Mouse (Mus musculus): ENCODE data around the gene Sipa1l3.

The Sipa1l3 gene

DNA sequence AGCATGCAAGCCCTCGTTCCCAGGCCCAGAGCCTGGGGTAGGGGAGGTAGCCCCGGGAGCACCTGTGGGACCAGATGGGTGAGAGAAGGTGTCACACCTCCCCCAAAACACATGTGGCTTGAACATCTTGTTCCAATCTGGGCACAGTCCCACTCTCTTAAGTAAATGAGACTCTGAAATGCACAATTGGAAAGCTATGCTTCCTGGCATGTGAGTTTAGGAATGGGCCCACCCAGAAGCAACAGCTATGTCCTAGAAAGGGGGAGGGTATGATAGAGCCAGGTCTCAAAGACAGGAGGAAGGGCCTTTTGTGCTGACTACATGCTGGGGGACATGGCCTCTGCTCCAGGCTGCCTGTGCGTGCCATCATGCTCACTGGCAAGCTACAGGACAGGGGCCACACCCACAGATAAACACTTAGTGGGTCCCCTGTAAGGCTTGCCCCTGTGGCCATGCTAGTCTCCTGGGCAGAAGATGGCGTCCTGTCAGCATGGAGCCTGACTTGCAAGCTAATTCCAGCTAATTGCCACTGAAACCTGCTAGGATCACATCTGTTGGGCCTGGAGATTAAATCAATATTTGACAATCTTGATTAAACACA lies 107.1 kb downstream of the Sipa1l3 start:
- DNase-seq (ENCODE audit: low spot score): no peak

DNA sequence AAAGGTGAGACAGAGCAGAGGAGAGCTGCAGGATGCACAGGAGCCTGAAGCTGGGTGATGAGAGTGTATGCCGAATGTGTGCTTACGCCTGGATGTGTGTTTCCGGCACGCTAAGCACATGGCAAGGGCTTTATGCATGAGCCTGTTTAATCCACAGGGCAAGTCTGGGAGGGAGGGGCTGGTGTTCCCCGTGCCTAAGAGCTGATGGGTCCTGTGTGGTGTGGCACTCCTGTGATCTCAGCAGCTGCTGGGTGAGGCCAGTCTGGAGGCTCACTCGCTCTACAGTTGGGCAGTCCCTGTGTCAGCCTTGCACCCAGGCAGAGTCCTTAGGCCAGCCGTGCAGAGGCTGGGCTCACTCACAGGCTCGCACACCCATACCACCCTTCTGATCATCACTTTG lies 108.0 kb downstream of the Sipa1l3 start:
- no peak for DNase-seq (ENCODE audit: low spot score)

DNA sequence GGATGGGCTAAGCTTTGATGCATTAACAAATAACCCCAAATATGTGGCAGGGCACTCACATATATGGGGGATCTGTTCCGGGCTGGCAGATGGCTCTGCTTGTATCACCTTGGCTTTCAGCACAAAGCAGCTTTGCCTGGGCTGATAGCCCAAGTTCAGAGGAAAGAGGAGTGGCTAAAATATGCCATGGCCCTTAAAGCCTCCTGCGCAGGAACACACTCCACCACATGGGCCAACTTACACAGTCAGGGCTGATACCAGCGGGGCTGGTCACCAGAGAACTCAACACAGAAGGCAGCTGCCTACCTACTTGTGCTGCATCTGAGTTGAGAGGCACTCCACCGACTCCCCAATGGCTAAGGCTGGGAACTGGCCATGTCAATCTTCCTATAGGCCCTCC lies 111.6 kb downstream of the Sipa1l3 start:
- DNase-seq (ENCODE audit: low spot score): no peak

DNA sequence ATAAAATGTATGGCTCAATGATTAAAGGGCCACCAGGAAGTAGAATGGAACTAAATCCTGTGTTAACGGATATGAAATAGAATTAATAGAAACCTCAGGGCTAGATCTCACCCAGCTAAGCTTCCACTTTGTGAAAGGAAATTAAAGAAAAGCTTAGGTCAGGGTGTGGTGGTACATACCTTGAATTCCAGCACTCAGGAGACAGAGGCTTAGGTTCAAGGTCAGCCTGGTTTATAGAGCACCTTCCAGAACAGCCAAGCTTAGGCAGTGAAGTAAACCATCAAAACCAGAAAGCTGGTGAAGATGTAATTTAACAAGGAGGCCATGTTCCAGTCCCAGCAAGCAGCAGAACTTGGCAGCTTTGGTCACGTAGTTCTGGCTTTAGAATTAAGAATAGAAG lies 114.3 kb downstream of the Sipa1l3 start:
- DNase-seq (ENCODE audit: low spot score): no peak

DNA sequence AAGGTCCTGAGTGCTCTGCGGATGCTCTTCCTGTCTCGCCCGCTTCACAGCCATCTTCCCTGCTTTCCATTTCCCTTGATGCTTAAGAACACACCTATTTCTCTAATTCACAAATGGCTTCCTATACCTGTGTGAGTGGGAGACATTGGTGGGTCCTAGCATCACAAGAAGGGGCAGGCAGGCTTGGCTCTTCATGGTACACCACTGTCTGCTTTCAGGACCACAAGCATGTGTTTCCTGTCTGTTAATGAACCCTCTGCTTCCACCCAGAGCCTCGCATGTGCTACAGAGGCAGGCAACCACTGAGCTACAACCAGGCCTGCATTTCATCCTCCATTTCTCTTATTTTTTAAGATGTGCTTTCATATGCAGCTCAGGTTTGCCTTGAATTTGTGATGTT lies 116.4 kb downstream of the Sipa1l3 start:
- DNase-seq (ENCODE audit: low spot score): no peak

DNA sequence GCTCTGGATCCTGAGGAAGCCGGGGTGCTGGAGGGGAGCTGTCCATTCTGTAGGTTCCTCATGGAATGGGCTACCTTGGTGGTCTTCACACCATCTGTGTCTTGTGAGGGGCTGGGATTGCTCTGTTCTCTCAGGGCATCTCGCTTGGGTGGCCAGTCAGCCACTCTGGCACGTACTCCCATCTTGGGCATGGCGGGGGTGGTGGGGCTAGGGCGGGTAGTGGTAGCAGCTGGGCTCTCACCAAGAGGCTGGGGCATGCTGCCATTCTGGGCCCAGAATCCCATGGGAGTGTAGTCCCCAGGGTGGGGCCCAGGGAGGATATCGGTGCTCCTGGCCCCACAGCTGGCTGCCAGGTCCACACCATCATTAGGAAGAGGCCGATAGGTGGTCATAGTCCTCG lies 118.0 kb downstream of the Sipa1l3 start:
- DNase-seq (ENCODE audit: low spot score): no peak

DNA sequence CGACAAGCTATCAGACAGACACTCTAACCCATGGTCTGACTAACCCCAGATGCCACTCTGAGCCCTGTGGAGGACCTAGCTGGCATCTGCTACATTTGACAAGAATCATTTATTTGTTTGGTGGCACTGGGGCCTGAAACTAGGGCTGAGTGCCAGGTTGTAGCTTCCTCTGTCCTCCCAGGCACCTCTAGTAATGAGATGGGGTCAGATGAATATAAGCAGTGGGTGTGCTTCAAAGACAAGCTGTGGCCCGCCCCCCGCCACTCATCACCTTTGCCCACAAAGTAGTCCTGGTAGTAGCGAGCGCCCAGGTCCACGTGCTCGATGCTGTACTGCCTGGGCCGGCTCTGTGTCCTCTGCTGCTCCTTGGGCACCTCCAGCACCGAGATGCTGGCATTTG lies 119.4 kb downstream of the Sipa1l3 start:
- no peak for DNase-seq (ENCODE audit: low spot score)

DNA sequence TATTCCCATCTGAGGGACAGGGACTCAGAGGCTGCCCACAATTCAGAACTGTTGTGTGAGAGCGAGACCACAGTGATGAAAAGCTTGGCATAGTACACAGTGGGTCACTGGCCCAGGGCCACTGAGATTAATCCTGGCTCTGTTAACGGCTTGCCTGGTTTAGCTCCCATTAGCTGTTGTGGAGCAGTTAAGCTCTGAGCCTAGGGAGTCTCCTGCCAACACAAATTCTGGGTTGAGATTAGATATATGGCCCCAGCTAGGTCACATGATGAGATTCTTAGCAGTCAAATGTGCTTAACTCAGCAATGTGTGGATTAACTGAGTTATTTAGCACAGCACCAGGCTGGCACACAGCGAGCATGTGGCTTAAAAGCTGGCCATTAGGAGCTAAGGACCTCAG lies 121.0 kb downstream of the Sipa1l3 start:
- no peak for DNase-seq (ENCODE audit: low spot score)

DNA sequence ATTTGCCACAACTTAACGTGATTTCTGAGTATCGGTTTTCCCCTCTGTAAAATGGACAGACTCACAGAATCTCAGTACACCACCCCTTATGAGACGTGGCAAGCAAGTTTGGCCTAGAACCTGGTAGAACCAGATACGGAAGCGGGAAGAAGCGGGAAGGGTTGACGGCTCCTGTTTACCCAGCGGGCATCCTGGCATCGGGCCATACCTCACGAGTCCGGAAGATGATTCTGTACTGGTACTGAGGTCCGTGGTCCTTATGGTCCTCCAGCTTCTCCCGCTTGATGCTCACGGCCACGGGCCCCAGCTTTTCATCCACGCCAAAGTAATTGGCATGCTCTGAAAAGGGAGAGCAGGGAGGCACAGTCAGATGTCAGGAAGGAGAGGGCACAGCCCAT lies 121.5 kb downstream of the Sipa1l3 start:
- no peak for DNase-seq (ENCODE audit: low spot score)

DNA sequence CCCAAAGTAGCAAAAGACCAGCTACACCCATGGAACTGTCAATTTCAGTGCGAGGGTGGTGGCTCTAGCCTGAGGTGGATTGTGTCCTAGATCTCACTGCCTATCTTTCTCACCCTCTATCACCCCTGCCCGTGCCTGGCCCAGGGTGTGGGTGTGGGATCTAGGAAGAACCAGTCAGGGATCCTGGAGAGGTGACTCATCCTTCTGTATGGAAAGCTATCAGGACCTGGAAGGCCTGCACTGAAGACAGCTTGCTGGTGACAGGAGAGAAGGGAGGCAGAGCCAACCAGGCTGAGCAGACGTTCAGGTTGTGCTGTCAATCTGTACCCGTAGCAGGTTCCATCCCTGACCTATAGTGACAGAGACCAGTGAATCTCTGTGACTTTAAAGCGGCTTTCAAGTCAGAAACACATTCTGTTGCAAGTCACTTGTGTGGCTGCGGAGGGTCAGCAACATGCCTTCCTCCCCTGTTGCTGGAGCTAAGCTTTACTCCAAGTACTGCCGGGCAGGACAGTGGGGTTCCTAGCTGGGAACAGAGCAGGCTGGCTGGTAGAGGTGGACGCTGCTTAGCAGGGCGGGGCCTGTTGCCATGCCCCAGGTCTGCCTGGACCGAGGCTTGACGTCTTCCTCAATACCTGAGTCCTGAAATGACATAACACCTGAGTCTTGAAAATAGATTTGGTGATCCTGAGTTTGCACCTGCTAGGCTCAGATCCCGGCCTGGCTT lies 122.1 kb downstream of the Sipa1l3 start:
- DNase-seq (ENCODE audit: low spot score): no peak

DNA sequence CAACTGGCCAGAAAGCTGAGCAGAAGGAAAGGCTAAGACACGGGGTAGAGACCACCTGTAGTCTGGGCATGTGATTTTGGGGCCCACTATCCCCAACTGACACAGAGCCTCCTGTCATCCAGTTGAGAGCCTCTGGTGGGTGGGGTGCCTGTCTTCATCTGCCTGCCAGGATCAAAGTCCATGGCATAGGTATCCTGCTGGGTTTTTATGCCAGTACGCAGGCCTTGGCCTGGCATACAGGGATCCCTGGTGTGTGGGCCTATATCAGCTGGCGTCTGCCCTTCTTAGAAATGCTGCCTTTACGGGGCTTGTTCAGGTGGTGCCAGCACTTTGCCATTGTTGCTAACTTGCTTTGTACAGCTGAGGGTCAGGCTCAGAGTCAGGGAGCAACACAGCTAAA lies 123.3 kb downstream of the Sipa1l3 start:
- DNase-seq (ENCODE audit: low spot score): no peak

DNA sequence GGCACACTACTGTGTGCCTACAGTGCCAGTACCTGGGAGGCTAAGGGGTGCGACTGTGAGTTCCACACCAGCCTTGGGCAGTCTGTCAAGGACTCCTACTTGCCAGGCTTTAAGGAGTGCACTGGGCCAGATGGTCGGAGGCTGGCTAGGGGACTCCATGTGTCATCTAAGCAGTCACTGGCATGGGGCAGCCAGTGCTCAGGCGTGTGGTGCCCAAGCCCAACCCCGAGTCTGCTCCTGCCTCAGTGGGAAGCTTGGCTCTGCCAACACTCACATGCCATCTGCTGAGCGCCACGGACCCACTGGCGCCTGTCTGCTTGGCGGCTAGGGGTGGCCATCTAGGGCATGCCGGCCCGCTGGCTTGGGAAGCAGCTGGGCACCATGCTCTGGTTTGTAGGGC lies 125.1 kb downstream of the Sipa1l3 start:
- DNase-seq (ENCODE audit: low spot score): no peak

DNA sequence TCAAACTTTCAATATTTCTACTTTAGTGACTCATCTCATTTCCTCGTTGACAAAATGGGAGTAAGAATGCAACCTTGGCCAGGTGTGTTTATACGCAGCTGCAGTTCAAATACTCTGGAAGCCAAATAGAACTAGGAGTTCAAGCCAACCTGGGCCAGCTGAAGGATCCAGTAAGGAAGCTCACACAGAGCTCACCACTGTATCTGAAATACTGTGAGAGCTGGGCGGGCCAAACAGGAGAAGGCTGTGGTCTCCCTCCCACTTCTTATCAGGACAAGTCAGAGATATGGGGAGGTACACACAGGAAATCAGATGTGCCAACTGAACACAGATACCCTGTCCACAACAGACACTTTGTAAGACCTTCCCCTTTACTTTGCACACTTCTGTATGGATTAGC lies 125.6 kb downstream of the Sipa1l3 start:
- no peak for DNase-seq (ENCODE audit: low spot score)

DNA sequence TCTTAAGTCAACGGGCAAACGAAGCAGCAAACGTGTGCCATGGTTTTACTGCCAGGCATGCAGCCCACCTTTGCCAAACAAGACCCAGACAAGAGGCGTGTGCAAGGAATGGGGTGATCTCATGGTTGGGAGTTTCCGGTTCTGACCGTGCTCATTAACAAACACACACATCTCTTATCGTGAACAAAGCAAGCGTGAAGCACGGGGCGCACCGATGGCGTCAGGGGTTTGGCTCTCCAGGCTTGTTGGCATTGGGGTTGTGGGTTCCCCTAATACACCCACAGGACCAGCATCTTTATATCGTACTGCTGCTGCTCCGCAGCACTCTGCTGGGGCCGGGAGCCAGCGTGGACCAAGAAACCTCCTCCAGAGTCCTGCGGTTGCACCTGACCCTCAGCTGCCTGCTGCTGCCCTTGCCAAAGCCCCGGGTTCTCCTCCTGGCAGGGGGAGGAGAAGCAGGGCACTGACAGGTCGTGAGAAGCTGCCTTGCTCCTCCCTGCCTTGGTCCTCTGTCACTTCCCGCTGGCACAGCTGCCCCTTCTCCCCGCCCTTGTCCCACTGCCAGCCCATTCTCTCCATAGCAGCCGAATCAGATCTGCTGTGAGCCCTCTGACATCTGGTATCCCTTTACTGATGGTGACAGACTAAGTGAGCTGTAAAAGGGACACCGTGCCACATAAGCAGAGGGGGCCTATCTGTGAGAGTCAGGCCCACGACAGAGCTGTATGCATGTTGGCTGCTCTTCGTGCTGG lies 126.5 kb downstream of the Sipa1l3 start:
- no peak for DNase-seq (ENCODE audit: low spot score)

DNA sequence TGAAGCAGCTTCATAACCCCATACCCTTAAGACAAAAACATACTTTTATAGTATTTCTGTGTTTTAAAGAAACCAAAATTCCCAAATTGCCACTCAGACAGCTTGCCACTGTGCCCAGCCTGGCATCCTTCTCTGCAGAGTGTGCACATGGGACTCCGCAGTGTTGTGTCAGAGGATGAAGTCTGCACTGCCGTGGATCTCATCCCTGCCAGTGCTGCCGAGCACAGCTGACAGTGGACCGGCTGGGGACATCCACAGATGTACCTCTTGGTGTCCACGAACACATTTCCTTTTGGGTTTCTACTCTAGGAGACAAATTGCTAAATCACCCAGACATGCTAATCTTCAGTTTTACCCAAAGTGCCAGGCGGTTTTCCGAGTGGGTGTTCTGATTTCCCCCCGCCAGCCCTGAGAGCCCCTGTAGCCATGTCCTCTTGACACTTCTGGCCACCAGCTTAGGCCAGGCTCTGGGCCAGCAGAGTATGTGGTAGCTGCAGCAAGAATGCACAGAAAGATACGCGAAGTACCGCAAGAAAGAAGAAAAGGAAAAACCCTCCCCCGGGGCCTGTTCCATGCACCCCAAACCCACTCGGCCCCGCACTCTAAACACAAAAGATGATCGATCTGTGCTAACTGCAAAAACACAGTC lies 127.2 kb downstream of the Sipa1l3 start:
- no peak for DNase-seq (ENCODE audit: low spot score)

DNA sequence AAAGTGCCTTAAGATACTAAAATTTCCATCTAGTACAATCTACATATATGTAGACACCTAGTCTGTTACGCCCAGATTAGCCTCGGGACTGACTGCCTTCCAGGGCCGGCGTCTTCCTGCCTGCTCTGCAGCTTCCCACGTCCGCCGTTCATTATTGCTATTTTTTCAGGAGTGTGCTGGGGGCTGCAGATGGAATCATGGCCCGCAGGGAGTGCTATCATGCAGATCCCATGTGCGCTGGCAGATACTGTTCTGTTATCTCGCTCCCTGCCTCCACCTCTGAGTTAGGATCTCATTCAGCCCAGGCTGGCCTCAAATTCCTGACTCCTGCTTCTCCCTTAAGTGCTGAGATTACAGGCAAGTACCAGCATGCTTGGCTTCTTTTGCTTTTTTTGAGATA lies 128.2 kb downstream of the Sipa1l3 start:
- DNase-seq (ENCODE audit: low spot score): no peak

DNA sequence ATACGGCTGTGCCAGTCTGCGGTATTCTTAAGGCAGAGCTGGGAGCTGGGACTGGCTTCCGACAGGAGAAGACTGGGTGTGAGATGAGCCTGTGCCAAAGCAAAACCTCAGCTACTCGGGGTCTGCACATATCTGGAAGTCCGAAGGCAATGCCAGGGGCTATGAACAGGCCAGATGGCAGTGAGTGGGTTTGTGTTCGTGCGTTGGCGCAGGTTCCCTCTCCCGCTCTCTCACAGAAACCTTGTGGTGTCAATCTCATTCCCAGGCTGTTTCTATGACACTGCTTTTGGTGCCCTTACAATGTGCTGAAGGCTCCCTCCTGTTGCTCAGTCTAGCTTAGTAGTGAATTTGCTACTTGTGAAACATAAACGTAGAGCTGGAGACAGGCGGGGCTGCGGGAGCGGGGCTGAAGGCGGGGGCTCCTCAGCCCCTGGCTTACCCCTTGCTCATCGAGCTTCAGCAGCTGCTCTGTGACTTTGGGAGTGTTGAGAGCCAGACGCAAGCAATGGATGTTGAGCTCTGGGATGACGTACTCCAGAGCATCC lies 130.8 kb downstream of the Sipa1l3 start:
- DNase-seq (ENCODE audit: low spot score): no peak

DNA sequence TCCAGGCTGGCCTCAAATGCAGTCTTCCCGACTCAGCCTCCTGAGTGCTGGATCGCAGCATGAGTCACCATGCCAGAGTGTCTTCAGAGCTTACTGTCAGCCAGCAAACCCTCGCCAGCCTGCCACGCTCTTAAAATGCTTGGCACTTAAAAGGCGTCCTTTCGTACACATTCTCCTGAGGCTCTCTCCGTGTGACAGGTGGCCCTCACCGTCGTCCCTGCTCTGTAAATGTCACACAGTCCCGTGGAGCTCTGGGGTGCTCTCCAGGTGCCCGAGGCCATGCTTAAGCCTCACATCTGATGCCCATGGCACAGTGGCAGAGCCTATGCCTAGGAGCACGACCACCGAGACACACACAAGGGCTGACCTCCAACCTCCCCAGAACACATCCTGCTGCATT lies 132.1 kb downstream of the Sipa1l3 start:
- DNase-seq (ENCODE audit: low spot score): no peak

DNA sequence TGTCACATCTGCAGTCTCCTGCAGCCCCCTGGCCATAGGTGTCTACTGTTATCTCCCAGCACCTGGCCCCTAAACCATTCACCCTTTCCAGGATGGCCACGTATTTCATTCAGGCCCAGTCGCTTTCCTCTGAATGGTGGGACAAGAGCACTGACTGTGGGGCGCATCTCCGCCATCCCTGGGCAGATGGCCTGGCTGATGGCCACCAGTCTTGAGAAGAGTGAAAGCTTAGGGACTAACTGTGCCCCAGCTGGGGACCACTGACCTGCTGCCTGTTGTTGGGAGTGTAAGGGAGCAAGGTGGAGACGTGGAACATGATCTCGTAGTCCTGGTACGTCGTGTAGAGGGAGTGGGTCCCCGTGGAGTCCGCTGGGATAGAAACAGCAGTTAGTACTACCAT lies 132.7 kb downstream of the Sipa1l3 start:
- DNase-seq (ENCODE audit: low spot score): no peak

DNA sequence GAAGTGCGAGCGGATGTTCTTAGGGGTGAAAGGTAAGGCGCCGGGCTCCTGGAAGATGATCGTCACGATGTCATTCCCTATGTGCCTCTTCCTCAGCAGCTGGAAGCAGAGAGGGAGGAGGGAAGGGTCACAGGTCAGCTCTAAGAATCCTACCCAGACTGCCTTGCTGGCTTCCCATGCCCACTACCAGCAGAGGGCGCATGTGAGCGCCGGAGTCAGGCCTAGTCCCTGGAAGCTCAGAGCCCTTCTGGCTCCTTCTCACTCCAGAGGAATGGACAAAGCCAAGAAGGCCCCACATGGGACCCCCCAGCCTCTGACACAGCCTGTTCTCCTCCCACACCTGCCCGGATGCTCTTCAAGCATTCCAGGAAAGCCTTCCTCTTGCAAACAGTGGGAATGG lies 135.2 kb downstream of the Sipa1l3 start:
- DNase-seq (ENCODE audit: low spot score): peak; percentile 67

DNA sequence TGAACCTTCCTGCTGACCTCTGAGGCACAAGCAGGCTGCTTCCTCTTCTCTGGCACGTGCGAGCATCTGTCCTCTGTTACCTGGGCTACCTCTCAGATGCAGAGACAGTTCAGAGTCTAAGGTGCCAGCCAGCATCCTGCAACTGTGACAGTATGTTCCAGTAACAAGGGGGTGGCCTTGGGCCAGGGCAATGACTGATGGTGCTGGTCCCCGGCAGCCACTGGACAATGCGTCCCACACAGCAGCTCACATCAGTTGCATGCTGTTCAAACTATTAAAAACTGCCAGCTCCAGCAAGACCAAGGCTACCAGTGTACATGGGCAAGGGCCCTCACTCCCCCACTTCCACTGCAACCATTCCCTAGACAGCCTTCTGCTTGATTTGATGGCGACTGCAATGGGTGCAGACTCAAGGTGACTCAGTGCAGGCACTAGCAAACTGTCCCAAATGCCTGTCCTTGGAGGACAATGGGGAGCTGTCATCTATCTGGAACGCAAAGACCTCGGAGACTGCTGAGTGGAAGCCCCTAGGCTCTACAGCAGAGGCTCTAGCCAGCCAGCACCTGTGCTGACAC lies 136.9 kb downstream of the Sipa1l3 start:
- no peak for DNase-seq (ENCODE audit: low spot score)

DNA sequence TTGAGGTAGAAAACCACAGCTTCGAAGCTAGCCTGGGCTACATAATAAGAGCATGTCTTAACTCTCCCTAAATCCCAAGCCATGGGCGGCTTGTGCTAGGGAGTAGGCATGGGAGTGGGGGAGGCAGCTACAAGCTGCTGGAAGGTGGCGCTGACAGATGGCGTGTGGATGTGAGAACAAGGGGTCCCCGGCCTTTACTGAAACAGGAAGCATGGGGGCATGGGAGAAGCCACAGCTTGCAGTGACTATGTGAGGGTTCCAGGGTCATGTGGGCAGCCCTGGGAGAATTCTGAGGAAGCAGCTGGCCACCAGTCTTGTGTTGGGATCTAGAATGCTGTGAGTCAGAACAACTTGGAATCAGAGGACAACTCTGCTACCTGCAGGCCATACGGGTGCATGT lies 144.4 kb downstream of the Sipa1l3 start:
- no peak for DNase-seq (ENCODE audit: low spot score)

Data from c-Kit-positive CD71-positive TER-119-positive erythroid progenitor cells, embryonic 14.5 days (primary cell).